Mouse (Mus musculus): ENCODE data around the gene Dab1.
A peak's percentile ranks its signal among the peaks of the same experiment; 100 is the strongest.

Gene Dab1

GRCm38 (mm10) chr4:104651761-104652160, 1032.6 kb downstream of the Dab1 start:
- no peak for DNase-seq (ENCODE audit: extremely low spot score, low spot score)

GRCm38 (mm10) chr4:104656728-104657127, 1037.6 kb downstream of the Dab1 start:
- no peak for DNase-seq (ENCODE audit: extremely low spot score, low spot score)

GRCm38 (mm10) chr4:104662841-104663614, 1043.9 kb downstream of the Dab1 start:
- DNase-seq (ENCODE audit: extremely low spot score, low spot score), result no peak

- DNase-seq (ENCODE audit: extremely low spot score, low spot score), result peak; percentile 58
These were observed 1046.4 kb downstream of the Dab1 start for GRCm38 (mm10) chr4:104665553-104665952.

GRCm38 (mm10) chr4:104666831-104667551, 1047.8 kb downstream of the Dab1 start:
- no peak for DNase-seq (ENCODE audit: extremely low spot score, low spot score)

- no peak for DNase-seq (ENCODE audit: extremely low spot score, low spot score)
These were observed 1048.9 kb downstream of the Dab1 start for GRCm38 (mm10) chr4:104668061-104668460.

- no peak for DNase-seq (ENCODE audit: extremely low spot score, low spot score)
These were observed 1050.2 kb downstream of the Dab1 start for GRCm38 (mm10) chr4:104669406-104669805.

GRCm38 (mm10) chr4:104670741-104671140, 1051.6 kb downstream of the Dab1 start:
- DNase-seq (ENCODE audit: extremely low spot score, low spot score), result no peak

- no peak for DNase-seq (ENCODE audit: extremely low spot score, low spot score)
These were observed 1054.2 kb downstream of the Dab1 start for GRCm38 (mm10) chr4:104673317-104673716.

- no peak for DNase-seq (ENCODE audit: extremely low spot score, low spot score)
These were observed 1055.5 kb downstream of the Dab1 start for GRCm38 (mm10) chr4:104674706-104675105.

GRCm38 (mm10) chr4:104678234-104678633, 1059.1 kb downstream of the Dab1 start:
- DNase-seq (ENCODE audit: extremely low spot score, low spot score), result no peak

- DNase-seq (ENCODE audit: extremely low spot score, low spot score), result no peak
These were observed 1061.3 kb downstream of the Dab1 start for GRCm38 (mm10) chr4:104680475-104680874.

- no peak for DNase-seq (ENCODE audit: extremely low spot score, low spot score)
These were observed 1067.1 kb downstream of the Dab1 start for GRCm38 (mm10) chr4:104686137-104686809.

GRCm38 (mm10) chr4:104689047-104689446, 1069.9 kb downstream of the Dab1 start:
- DNase-seq (ENCODE audit: extremely low spot score, low spot score), result no peak

GRCm38 (mm10) chr4:104691026-104691425, 1071.9 kb downstream of the Dab1 start:
- DNase-seq (ENCODE audit: extremely low spot score, low spot score), result no peak

GRCm38 (mm10) chr4:104694188-104694587, 1075.0 kb downstream of the Dab1 start:
- DNase-seq (ENCODE audit: extremely low spot score, low spot score), result no peak

GRCm38 (mm10) chr4:104696522-104696921, 1077.4 kb downstream of the Dab1 start:
- DNase-seq (ENCODE audit: extremely low spot score, low spot score), result no peak

- DNase-seq (ENCODE audit: extremely low spot score, low spot score), result no peak
These were observed 1078.5 kb downstream of the Dab1 start for GRCm38 (mm10) chr4:104697703-104698102.

GRCm38 (mm10) chr4:104705664-104706645, 1086.8 kb downstream of the Dab1 start:
- DNase-seq (ENCODE audit: extremely low spot score, low spot score), result no peak

GRCm38 (mm10) chr4:104712338-104713083, 1093.4 kb downstream of the Dab1 start:
- no peak for DNase-seq (ENCODE audit: extremely low spot score, low spot score)
